Mouse (Mus musculus): Measurements from ENCODE around the gene Samd5. TPM values are rescaled to one million over a fixed set of nuclear protein-coding genes. Genes with fewer than 3 reads are reported as not detected.

Samd5 gene
- 0.06 TPM for polyA plus RNA-seq (2017; shearing (Covaris generic))

DNA sequence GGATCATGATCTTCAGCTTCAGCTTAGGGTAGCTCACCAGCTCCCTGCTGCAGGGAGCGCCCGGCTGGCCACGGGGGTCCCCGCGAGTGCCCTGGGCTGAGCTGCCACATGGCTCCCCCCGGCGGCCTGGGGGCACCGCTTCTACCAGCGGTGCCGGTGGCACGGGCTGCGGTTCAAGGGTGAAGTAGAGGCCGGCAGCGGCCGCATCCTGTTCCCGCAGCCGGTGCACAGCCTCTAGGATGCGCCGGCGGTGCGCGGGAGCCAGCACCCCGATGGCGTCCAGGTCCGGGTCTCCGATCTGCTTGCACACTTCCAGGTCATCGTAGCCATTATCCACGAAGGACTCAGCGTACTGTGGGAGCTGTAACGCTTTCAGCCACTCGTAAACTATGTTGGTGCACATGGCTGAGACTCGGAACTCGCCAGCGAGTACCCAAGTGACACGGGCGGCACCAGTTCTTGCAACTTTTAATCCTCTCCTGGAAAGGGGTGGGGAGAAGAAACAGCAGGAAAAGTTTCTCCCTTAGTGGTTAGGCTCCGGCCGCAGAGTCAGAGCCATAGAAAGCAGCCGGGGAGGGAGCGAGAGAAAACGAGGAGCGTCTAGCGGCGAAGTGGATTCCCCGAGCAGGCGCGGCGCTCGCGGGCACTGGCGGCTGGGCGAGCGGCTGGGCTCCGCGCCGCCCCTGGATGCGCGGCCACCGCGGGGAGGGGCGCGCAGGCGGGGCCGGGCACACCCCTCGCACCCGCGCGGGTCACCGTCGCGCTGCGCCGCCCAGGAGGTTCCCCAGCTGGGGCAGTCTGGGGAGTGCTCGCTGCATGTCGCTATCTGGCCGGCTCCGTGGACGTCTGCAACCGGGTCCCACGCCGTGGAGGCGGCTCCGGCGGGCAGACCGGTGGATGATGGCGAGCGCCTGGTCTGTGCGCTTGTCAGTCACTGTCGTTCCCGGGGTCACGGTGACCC lies at the start of gene Samd5:
Samd5 (minus strand) TSS at position 648 of the 961 bp plus-strand sequence.

Other genes starting within 250 kb of the Samd5 start
- 28.6 TPM for gene Stxbp5, start 225.9 kb upstream of the Samd5 start, polyA plus RNA-seq (2017; shearing (Covaris generic))